Mouse (Mus musculus) myocyte (in vitro differentiated cells): ENCODE data around the gene Neurl1b.

Experiments
- CEBPB ChIP-seq: IDR thresholded peaks from 2 replicates; pipeline ENCODE4 v1.6.1; 2011; ENCODE audit warnings: mild to moderate bottlenecking, moderate library complexity; ENCODE audit not compliant: poor library complexity, insufficient read depth, severe bottlenecking
- E2F4 ChIP-seq: IDR thresholded peaks from one replicate; pipeline ENCODE4 v1.6.1; 2011; ENCODE audit warnings: mild to moderate bottlenecking, control low read depth, moderate library complexity; ENCODE audit not compliant: insufficient read depth
- MAX ChIP-seq: IDR thresholded peaks from one replicate; pipeline ENCODE4 v1.6.1; 2011; ENCODE audit warnings: low read depth, mild to moderate bottlenecking, control low read depth
- MYOD1 ChIP-seq, 3 experiments: IDR thresholded peaks; one replicate each; pipeline ENCODE4 v1.6.1; 2011; ENCODE audit warnings: control low read depth in 2 of 3, low read depth in 2 of 3, mild to moderate bottlenecking in 2 of 3, moderate library complexity in 1 of 3; ENCODE audit not compliant: insufficient read length in 2 of 3, control insufficient read depth in 1 of 3
- MYOG ChIP-seq, 3 experiments: IDR thresholded peaks; one replicate each; pipeline ENCODE4 v1.6.1; 2011; ENCODE audit warnings: control low read depth in 2 of 3, low read depth in 2 of 3, mild to moderate bottlenecking in 2 of 3; ENCODE audit not compliant: insufficient read length in 2 of 3, control insufficient read depth in 1 of 3, insufficient read depth in 1 of 3
- POLR2A ChIP-seq: IDR thresholded peaks from one replicate; pipeline ENCODE4 v1.6.1; 2011; ENCODE audit warnings: low read depth, mild to moderate bottlenecking, control low read depth, moderate library complexity; ENCODE audit not compliant: insufficient read length
- POLR2AphosphoS2 ChIP-seq: IDR thresholded peaks from one replicate; pipeline ENCODE4 v1.6.1; 2011; ENCODE audit warnings: low read depth, control low read depth; ENCODE audit not compliant: insufficient read length
- REST ChIP-seq: IDR thresholded peaks from one replicate; pipeline ENCODE4 v1.6.1; 2011; ENCODE audit warnings: mild to moderate bottlenecking, control low read depth, moderate library complexity; ENCODE audit not compliant: insufficient read depth, insufficient read length
- SRF ChIP-seq: IDR thresholded peaks from one replicate; pipeline ENCODE4 v1.6.1; 2011; ENCODE audit warnings: low read depth; ENCODE audit not compliant: control insufficient read depth, insufficient read length
- TCF12 ChIP-seq: IDR thresholded peaks from one replicate; pipeline ENCODE4 v1.6.1; 2011; ENCODE audit warnings: mild to moderate bottlenecking, control low read depth; ENCODE audit not compliant: poor library complexity, insufficient read depth, severe bottlenecking
- TCF3 ChIP-seq: IDR thresholded peaks from one replicate; pipeline ENCODE4 v1.6.1; 2011; ENCODE audit warnings: low read depth, control low read depth; ENCODE audit not compliant: insufficient read length
- USF1 ChIP-seq: IDR thresholded peaks from one replicate; pipeline ENCODE4 v1.6.1; 2011; ENCODE audit warnings: low read depth, mild to moderate bottlenecking, control low read depth, moderate library complexity

DNA sequence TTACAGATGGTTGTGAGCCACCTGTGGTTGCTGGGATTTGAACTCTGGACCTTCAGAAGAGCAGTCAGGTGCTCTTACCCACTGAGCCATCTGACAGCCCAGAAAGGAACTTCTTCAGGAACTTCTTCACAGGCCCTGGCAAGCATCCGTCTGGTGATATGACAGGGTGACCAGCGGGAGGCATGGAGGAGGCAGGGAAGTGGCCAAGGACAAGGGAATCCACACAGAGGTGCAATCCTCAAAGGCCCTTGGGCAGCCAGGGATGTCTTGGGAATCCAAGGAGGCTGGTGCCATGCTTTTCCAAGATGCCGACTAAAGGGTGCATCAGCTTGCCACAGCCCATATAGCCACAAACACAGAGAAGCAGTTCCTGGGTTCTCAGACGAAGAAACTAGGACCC, 53.0 kb downstream of the Neurl1b start:
- TF ChIP-seq MYOD1 (IDR thresholded peaks at IDR 0.05; ENCODE audit: control insufficient read depth in 1 of 3, insufficient read length in 2 of 3, low read depth in 2 of 3) (no peak), POLR2AphosphoS2 (no peak), USF1 (no peak), POLR2A (no peak), MAX (no peak), TCF3 (no peak), CEBPB (no peak), TCF12 (no peak), E2F4 (no peak), SRF (no peak), MYOG (IDR thresholded peaks at IDR 0.05; ENCODE audit: control insufficient read depth in 1 of 3, insufficient read depth in 1 of 3, insufficient read length in 2 of 3, low read depth in 2 of 3) (no peak), REST (no peak)
